Mouse (Mus musculus) C2C12 (cell line): ENCODE results near the gene Bpifa1.
A peak's percentile ranks its signal among the peaks of the same experiment; 100 is the strongest.

Experiments
- CEBPB ChIP-seq: IDR thresholded peaks from one replicate; pipeline ENCODE4 v1.6.1; 2011; ENCODE audit warnings: low read depth, mild to moderate bottlenecking, control low read depth, moderate library complexity
- CTCF ChIP-seq: IDR thresholded peaks from one replicate; pipeline ENCODE4 v1.5.1; 2011; ENCODE audit not compliant: control insufficient read depth, insufficient read depth, insufficient read length
- FOSL1 ChIP-seq: IDR thresholded peaks from one replicate; pipeline ENCODE4 v1.8.0; 2011; ENCODE audit warnings: mild to moderate bottlenecking, low read length; ENCODE audit not compliant: poor library complexity, insufficient read depth, severe bottlenecking
- MAX ChIP-seq: IDR thresholded peaks from one replicate; pipeline ENCODE4 v1.6.1; 2011; ENCODE audit warnings: mild to moderate bottlenecking, control low read depth
- MYOD1 ChIP-seq: IDR thresholded peaks from one replicate; pipeline ENCODE4 v1.6.1; 2011; ENCODE audit warnings: low read depth; ENCODE audit not compliant: control insufficient read depth, insufficient read length
- MYOG ChIP-seq: IDR thresholded peaks from one replicate; pipeline ENCODE4 v1.6.1; 2011; ENCODE audit not compliant: control insufficient read depth, insufficient read length; ENCODE audit errors: extremely low read depth
- USF1 ChIP-seq: IDR thresholded peaks from one replicate; pipeline ENCODE4 v1.6.1; 2011; ENCODE audit warnings: low read depth, mild to moderate bottlenecking, control low read depth, moderate library complexity

DNA sequence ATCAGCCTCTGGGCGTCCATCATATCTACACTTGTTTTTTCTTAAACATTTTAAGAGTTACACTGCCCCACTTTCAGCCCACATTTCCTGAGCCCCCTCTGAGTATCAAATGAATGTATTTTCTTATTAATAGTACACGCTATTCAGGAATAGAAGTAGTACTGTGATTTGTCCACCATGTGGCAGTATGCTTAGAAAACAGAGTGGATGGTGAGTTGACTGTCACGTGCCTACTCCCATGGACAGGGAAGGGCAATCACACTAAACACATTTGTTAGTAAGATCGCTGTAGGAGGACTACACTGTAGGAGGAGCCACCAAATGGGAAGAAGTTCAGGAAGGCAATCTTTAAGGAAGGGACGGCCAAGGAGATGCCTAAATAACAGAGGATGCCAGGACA, 44.8 kb downstream of the Bpifa1 start:
- no peak for TF ChIP-seq CTCF
- TF ChIP-seq USF1: peak; percentile 77
- no peak for TF ChIP-seq MYOG
- TF ChIP-seq FOSL1: no peak
- no peak for TF ChIP-seq MYOD1
- TF ChIP-seq MAX: no peak
- TF ChIP-seq CEBPB: no peak
